Mouse (Mus musculus): ENCODE measurements around the gene Adam12. TPM values are rescaled to one million over a fixed set of nuclear protein-coding genes. Genes with fewer than 3 reads are reported as not detected.

Adam12 gene
- polyA plus RNA-seq, 1 experiment from 2014 or later = 24.7 TPM

DNA sequence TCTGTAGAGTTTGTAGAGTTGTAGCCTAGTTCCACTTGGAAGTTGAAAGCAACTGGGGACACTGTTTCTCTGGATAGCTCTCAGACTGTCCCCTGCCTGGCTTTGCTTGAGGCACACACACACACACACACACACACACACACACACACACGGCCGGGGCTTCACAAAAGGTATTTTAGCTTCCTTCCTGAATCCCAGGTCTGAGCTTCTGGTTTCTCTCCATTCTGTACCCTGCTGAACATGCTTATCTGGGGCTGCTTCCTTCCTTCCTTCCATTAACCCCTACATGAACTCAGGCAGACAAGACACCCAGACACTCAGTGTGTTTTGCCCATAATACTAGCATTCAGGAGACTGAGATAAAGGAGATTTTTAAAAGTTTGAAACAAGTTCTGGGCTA, 2.0 kb downstream of the Adam12 start:
- Histone ChIP-seq H3K4me1 (ENCODE audit: control insufficient read depth, insufficient read depth, low read length) (no peaks in the 10 kb centered on the region; the same call in 1 of the 2 replicates), H3K4me2 (ENCODE audit: low read depth, low read length) (no peak overlapping the region), H3K36me3 (ENCODE audit: control insufficient read depth, insufficient read depth, low read length) (no peaks in the 10 kb centered on the region), H3K27me3 (replicated peaks; ENCODE audit: control insufficient read depth, insufficient read depth, low read length) (peaks cover 14% of the 10 kb centered on the region; the same call in 1 of the 2 replicates), H3K9me3 (ENCODE audit: control insufficient read depth, low read length) (no peaks in the 10 kb centered on the region), H3K27ac (replicated peaks; ENCODE audit: low read depth, low read length) (no peak overlapping the region), H3K4me3 (ENCODE audit: low read depth, low read length) (no peak overlapping the region), H3K9ac (ENCODE audit: low read depth, low read length) (no peak overlapping the region)
- 83% methylated on average over 2 of the region's 2 CpGs for WGBS
- ATAC-seq (ENCODE audit: low read depth) (no peak), DNase-seq (ENCODE audit: low spot score) (no peak)

GRCm38 (mm10) chr7:134227773-134228455, 4.0 kb downstream of the Adam12 start:
- Histone ChIP-seq H3K27ac (replicated peaks; ENCODE audit: low read depth, low read length) (peak overlapping the region; percentile 29; the same call in 1 of the 2 replicates), H3K4me2 (ENCODE audit: low read depth, low read length) (no peak overlapping the region), H3K4me1 (ENCODE audit: control insufficient read depth, insufficient read depth, low read length) (peaks cover 5% of the 10 kb centered on the region; the same call in 1 of the 2 replicates), H3K4me3 (ENCODE audit: low read depth, low read length) (no peak overlapping the region), H3K36me3 (ENCODE audit: control insufficient read depth, insufficient read depth, low read length) (no peaks in the 10 kb centered on the region), H3K27me3 (replicated peaks; ENCODE audit: control insufficient read depth, insufficient read depth, low read length) (peaks cover 19% of the 10 kb centered on the region; the same call in 1 of the 2 replicates), H3K9ac (ENCODE audit: low read depth, low read length) (no peak overlapping the region), H3K9me3 (ENCODE audit: control insufficient read depth, low read length) (no peaks in the 10 kb centered on the region)
- ATAC-seq (ENCODE audit: low read depth) (no peak), DNase-seq (ENCODE audit: low spot score) (peak; percentile 63)
- 28% methylated on average over 13 of the region's 13 CpGs for WGBS

DNA sequence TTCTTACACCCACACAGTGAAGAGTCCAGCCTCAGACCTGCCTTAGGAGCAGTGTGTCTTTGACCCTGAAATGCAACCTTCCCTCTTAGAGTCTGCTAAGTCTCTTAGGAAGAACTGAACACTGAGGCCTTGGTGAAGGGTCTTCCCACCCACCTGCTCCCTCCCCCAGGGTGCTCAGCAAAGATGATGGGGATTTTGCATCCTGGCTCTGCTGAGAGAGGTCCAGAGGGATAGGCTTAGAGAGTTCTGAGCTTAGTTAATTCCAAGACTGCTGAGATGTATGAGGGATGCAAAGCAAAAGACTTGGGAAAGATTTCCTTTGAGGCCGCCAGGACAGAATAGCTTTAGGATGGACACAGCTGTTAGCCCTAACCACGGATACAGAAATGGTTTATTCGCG, 4.8 kb downstream of the Adam12 start:
- 77% methylated on average over 4 of the region's 4 CpGs for WGBS

DNA sequence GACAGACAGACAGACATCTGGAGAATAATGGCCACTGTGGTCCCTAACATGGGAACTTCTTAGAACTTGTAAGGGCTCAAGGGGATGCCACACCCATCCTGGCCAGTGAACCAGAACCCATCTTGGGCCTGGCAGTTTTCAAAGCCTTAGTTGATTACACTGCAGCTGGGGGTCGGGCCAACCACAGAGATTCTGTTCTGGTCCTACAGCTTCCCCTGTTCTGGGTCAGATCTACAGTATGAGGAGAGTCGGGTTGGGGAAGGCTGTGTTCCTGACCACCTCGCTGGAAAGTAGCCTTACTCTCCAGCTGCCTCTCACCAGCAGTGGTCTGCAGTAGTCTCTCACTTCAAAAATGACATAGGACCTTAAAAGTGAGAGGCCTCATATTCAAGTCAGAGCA, 5.7 kb downstream of the Adam12 start:
- no peak for ATAC-seq (ENCODE audit: low read depth)
- H3K27me3 ChIP-seq (replicated peaks; ENCODE audit: control insufficient read depth, insufficient read depth, low read length) = peaks cover 19% of the 10 kb centered on the region; the same call in 1 of the 2 replicates
- no peak overlapping the region for H3K27ac ChIP-seq (replicated peaks; ENCODE audit: low read depth, low read length)
- no peak overlapping the region for H3K9ac ChIP-seq (ENCODE audit: low read depth, low read length)
- no peaks in the 10 kb centered on the region for H3K36me3 ChIP-seq (ENCODE audit: control insufficient read depth, insufficient read depth, low read length)
- no peak for DNase-seq (ENCODE audit: low spot score)
- no peaks in the 10 kb centered on the region for H3K9me3 ChIP-seq (ENCODE audit: control insufficient read depth, low read length)
- H3K4me2 ChIP-seq (ENCODE audit: low read depth, low read length) = no peak overlapping the region
- 88% methylated on average over 3 of the region's 3 CpGs for WGBS
- H3K4me1 ChIP-seq (ENCODE audit: control insufficient read depth, insufficient read depth, low read length) = peaks cover 5% of the 10 kb centered on the region; the same call in 1 of the 2 replicates
- H3K4me3 ChIP-seq (ENCODE audit: low read depth, low read length) = no peak overlapping the region

More for the DNA sequence above, 4.8 kb downstream of the Adam12 start:
- H3K4me3 ChIP-seq (ENCODE audit: low read depth, low read length) = no peak overlapping the region
- no peak overlapping the region for H3K27ac ChIP-seq (replicated peaks; ENCODE audit: low read depth, low read length)
- no peak for DNase-seq (ENCODE audit: low spot score)
- no peaks in the 10 kb centered on the region for H3K36me3 ChIP-seq (ENCODE audit: control insufficient read depth, insufficient read depth, low read length)
- H3K9ac ChIP-seq (ENCODE audit: low read depth, low read length) = no peak overlapping the region
- ATAC-seq (ENCODE audit: low read depth) = no peak
- H3K4me1 ChIP-seq (ENCODE audit: control insufficient read depth, insufficient read depth, low read length) = peaks cover 5% of the 10 kb centered on the region; the same call in 1 of the 2 replicates
- H3K4me2 ChIP-seq (ENCODE audit: low read depth, low read length) = no peak overlapping the region
- H3K9me3 ChIP-seq (ENCODE audit: control insufficient read depth, low read length) = no peaks in the 10 kb centered on the region
- H3K27me3 ChIP-seq (replicated peaks; ENCODE audit: control insufficient read depth, insufficient read depth, low read length) = peaks cover 19% of the 10 kb centered on the region; the same call in 1 of the 2 replicates

- peak overlapping the region; percentile 98 for H3K4me2 ChIP-seq (ENCODE audit: low read depth, low read length)
- peak; percentile 76 for DNase-seq (ENCODE audit: low spot score)
- WGBS = 0% methylated on average over 64 of the region's 90 CpGs
- peak overlapping the region; percentile 77 for H3K27ac ChIP-seq (replicated peaks; ENCODE audit: low read depth, low read length)
- peaks cover 19% of the 10 kb centered on the region; the same call in 1 of the 2 replicates for H3K27me3 ChIP-seq (replicated peaks; ENCODE audit: control insufficient read depth, insufficient read depth, low read length)
- H3K36me3 ChIP-seq (ENCODE audit: control insufficient read depth, insufficient read depth, low read length) = no peaks in the 10 kb centered on the region
- peaks cover 5% of the 10 kb centered on the region; the same call in 1 of the 2 replicates for H3K4me1 ChIP-seq (ENCODE audit: control insufficient read depth, insufficient read depth, low read length)
- peak overlapping the region; percentile 76 for H3K9ac ChIP-seq (ENCODE audit: low read depth, low read length)
- peak; percentile 68 for ATAC-seq (ENCODE audit: low read depth)
- H3K4me3 ChIP-seq (ENCODE audit: low read depth, low read length) = peak overlapping the region; percentile 67
- H3K9me3 ChIP-seq (ENCODE audit: control insufficient read depth, low read length) = no peaks in the 10 kb centered on the region
These were observed 7.0 kb downstream of the Adam12 start for GRCm38 (mm10) chr7:134224741-134225612.

DNA sequence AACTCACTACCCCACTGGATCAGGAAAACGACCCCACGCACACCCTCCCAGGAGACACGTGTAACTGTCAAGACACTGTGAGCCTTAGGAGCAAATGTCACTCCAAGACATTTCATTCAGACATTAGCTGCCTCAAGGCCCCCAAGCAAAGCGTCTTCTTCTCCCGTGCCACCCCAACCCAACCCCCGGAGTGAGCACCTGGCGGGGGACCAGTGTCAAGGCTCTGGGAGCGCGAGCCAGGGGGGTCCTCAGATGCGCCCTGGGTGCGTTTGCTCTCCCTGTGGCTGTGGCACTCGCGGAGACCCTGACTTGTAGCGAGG, 7.6 kb downstream of the Adam12 start:
- Histone ChIP-seq H3K27me3 (replicated peaks; ENCODE audit: control insufficient read depth, insufficient read depth, low read length) (peaks cover 19% of the 10 kb centered on the region; the same call in 1 of the 2 replicates), H3K4me2 (ENCODE audit: low read depth, low read length) (peak overlapping the region; percentile 98), H3K9me3 (ENCODE audit: control insufficient read depth, low read length) (no peaks in the 10 kb centered on the region), H3K36me3 (ENCODE audit: control insufficient read depth, insufficient read depth, low read length) (no peaks in the 10 kb centered on the region), H3K4me1 (ENCODE audit: control insufficient read depth, insufficient read depth, low read length) (peaks cover 5% of the 10 kb centered on the region; the same call in 1 of the 2 replicates), H3K9ac (ENCODE audit: low read depth, low read length) (peak overlapping the region; percentile 76), H3K27ac (replicated peaks; ENCODE audit: low read depth, low read length) (peak overlapping the region; percentile 77), H3K4me3 (ENCODE audit: low read depth, low read length) (peak overlapping the region; percentile 67)
- ATAC-seq (ENCODE audit: low read depth) (no peak; the same call in 1 of the 2 replicates), DNase-seq (ENCODE audit: low spot score) (no peak)
- WGBS = 0% methylated on average over 10 of the region's 14 CpGs

- peak overlapping the region; percentile 76; the same call in 1 of the 2 replicates for H3K9ac ChIP-seq (ENCODE audit: low read depth, low read length)
- DNase-seq (ENCODE audit: low spot score) = peak; percentile 85
- H3K27me3 ChIP-seq (replicated peaks; ENCODE audit: control insufficient read depth, insufficient read depth, low read length) = peaks cover 19% of the 10 kb centered on the region; the same call in 1 of the 2 replicates
- peak overlapping the region; percentile 98 for H3K4me2 ChIP-seq (ENCODE audit: low read depth, low read length)
- ATAC-seq (ENCODE audit: low read depth) = no peak
- peak overlapping the region; percentile 67 for H3K4me3 ChIP-seq (ENCODE audit: low read depth, low read length)
- 28% methylated on average over 16 of the region's 16 CpGs for WGBS
- H3K9me3 ChIP-seq (ENCODE audit: control insufficient read depth, low read length) = no peaks in the 10 kb centered on the region
- H3K27ac ChIP-seq (replicated peaks; ENCODE audit: low read depth, low read length) = no peak overlapping the region
- no peaks in the 10 kb centered on the region for H3K36me3 ChIP-seq (ENCODE audit: control insufficient read depth, insufficient read depth, low read length)
- H3K4me1 ChIP-seq (ENCODE audit: control insufficient read depth, insufficient read depth, low read length) = peaks cover 5% of the 10 kb centered on the region; the same call in 1 of the 2 replicates
These were observed 8.3 kb downstream of the Adam12 start for GRCm38 (mm10) chr7:134223444-134224161.

- 64% methylated on average over 10 of the region's 10 CpGs for whole genome bisulfite sequencing
- Histone ChIP-seq H3K27me3 (replicated peaks; ENCODE audit: control insufficient read depth, insufficient read depth, low read length) (no peaks in the 10 kb centered on the region), H3K27ac (replicated peaks; ENCODE audit: low read depth, low read length) (no peak overlapping the region), H3K4me1 (ENCODE audit: control insufficient read depth, insufficient read depth, low read length) (0 out of 2 replicates have a peak, but pooled peaks cover 5% of the 10 kb centered on the region), H3K4me2 (ENCODE audit: low read depth, low read length) (no peak overlapping the region), H3K36me3 (ENCODE audit: control insufficient read depth, insufficient read depth, low read length) (no peaks in the 10 kb centered on the region), H3K4me3 (ENCODE audit: low read depth, low read length) (no peak overlapping the region), H3K9ac (ENCODE audit: low read depth, low read length) (no peak overlapping the region), H3K9me3 (ENCODE audit: control insufficient read depth, low read length) (no peaks in the 10 kb centered on the region)
- DNase-seq (ENCODE audit: low spot score) (peak; percentile 80), ATAC-seq (ENCODE audit: low read depth) (peak; percentile 90)
These were observed 24.0 kb downstream of the Adam12 start for GRCm38 (mm10) chr7:134207956-134208355.
